Mouse (Mus musculus): ENCODE data around the gene Nabp1. TPM values are rescaled to one million over a fixed set of nuclear protein-coding genes. Genes with fewer than 3 reads are reported as not detected.

The Nabp1 gene
- polyA plus RNA-seq (2016; fragmentation: Nextera tagmentation; extraction: Ambion mirVana), result 6.5 and 7.7 TPM in 2 replicates

DNA sequence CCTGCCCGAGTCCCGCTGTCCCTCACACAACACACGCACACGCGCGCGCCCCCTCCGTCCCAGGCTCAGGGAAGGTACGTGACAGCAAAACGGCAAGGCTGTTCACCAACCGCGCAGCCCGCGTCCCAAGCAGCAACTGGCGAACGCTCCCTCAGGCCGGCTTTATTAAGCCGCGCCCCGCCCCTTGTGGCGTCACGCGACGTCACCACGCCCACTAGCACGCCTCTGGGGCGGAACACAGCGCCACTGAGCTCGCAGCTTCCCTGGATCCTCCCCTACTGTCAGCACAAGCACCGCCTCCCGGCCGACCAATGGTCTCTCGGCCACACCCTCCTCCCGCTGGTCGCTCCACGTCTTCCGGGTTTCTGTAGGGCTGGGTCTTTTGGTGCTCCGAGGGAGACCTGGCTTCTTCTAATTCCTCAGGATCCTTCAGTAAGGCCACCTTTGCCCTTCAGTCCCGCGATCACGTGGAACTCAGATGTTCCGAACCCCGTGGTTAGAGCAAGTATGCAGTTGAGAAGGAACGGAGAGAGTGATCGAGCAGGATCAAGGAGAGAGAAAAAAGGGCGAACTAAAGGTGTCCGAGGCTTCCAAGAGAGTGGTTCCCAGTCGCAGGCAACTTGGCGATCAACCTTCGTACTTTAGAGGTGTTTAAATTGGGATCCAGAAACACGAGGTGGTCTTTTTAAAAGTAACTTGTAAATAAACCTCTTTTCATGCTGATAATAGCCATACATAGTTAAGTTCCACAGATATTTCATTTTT is at the start of gene Nabp1:
Nabp1 (minus strand) TSS at position 164 of the 765 bp plus-strand sequence.
- Histone ChIP-seq H3K4me1 (peaks cover 6% of the 10 kb centered on the region), H3K27me3 (peaks cover 5% of the 10 kb centered on the region; the same call in 1 of the 2 replicates), H3K36me3 (replicated peaks) (no peaks in the 10 kb centered on the region), H3K9me3 (no peaks in the 10 kb centered on the region), H3K27ac (peak within 1 kb of the TSS; percentile 61), H3K4me3 (replicated peaks) (peak within 1 kb of the TSS; percentile 59), H3K9ac (peak within 1 kb of the TSS; percentile 70), H3K4me2 (peak within 1 kb of the TSS; percentile 97)
- peak; percentile 100 for ATAC-seq (ENCODE audit: low FRiP score)
- WGBS, result under 1% methylated on average over 51 of the region's 51 CpGs

DNA sequence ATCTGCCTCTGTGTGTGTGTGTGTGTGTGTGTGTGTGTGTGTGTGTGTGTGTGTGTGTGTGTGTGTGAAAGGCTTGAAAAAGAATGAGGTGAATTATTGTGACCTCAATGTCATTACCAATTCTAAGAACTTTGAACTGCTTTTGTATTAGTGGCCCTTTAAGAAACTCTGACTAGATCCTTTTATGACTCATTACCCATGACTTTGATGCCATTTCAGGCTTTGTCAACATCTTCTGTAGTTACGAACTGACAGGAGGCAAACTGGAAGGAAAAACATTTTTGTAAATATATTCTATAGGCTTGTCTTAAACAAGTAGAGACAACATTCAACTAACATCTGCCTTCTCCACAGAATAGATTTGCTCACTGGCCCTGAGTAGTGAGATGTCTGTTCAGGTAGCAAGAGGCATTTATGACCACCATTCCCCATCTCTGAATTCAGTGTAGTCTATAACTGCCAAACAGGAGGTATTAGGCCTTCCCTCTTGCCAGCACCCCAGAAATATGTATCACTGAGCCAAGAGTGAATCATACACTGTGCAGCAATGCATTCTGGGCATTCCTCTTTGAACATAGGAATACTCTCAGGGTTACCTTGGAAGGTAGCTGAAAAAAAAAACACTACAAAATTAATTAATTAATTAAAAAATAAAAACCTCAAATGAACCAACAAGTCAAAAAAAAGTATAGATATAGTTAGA is 47.5 kb upstream of the Nabp1 start:
- H3K27ac ChIP-seq, result no peak overlapping the region
- H3K4me1 ChIP-seq, result no peaks in the 10 kb centered on the region
- no peaks in the 10 kb centered on the region for H3K27me3 ChIP-seq
- ATAC-seq (ENCODE audit: low FRiP score), result no peak
- no peaks in the 10 kb centered on the region for H3K36me3 ChIP-seq (replicated peaks)
- H3K9me3 ChIP-seq, result no peaks in the 10 kb centered on the region
- H3K4me2 ChIP-seq, result no peak overlapping the region
- H3K9ac ChIP-seq, result no peak overlapping the region
- 74% methylated on average over 1 of the region's 1 CpGs for WGBS
- no peak overlapping the region for H3K4me3 ChIP-seq (replicated peaks)

DNA sequence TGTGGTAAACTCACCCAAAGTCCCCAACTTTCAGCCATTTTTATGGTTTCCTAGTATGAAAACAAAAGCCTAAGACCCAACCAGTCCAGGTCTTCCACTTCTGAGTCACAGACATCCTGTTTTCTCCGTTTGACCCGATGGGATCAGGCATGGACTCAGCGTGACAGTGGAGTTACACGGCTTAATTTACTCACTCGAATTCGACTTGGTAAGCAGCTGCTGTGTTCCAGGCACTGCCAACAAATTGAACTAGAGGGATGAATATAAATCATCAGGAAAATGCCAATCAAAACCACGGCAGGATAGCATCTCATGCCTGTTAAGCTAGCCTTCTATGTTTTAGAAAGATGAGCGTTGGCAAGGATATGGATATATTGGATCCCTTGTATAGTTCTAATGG is 43.4 kb upstream of the Nabp1 start:
- Histone ChIP-seq H3K4me1 (no peaks in the 10 kb centered on the region), H3K4me2 (no peak overlapping the region), H3K36me3 (replicated peaks) (no peaks in the 10 kb centered on the region), H3K27ac (no peak overlapping the region), H3K9ac (no peak overlapping the region), H3K4me3 (replicated peaks) (no peak overlapping the region), H3K9me3 (no peaks in the 10 kb centered on the region), H3K27me3 (no peaks in the 10 kb centered on the region)
- no peak for ATAC-seq (ENCODE audit: low FRiP score)
- 89% methylated on average over 8 of the region's 8 CpGs for WGBS

DNA sequence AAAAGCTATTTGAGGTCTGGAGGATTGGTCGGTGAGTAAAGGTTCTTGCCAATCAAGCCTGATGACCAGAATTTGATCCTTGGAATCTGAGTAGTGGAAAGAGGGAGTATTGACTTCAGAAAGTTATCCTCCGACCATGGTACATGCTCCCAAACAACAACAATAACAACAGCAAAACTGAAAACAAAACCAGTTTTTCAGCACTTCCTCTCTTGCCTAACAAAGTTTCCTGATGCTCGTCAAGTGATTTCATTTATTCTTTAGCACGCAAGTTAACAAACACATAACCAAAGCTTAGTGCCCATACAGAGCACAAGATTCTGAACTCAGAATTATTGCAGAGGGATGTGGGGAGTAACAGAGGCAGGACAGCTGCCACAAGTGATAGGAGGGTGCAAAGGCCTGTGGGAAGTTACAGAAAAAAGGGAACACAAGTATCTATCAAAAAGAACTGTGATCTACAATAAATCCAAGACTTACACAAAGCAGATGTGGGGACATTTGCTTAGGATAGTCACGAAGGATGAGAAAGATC is 42.1 kb upstream of the Nabp1 start:
- no peak overlapping the region for H3K4me3 ChIP-seq (replicated peaks)
- no peaks in the 10 kb centered on the region for H3K36me3 ChIP-seq (replicated peaks)
- no peak for ATAC-seq (ENCODE audit: low FRiP score)
- no peak overlapping the region for H3K9ac ChIP-seq
- no peak overlapping the region for H3K27ac ChIP-seq
- no peaks in the 10 kb centered on the region for H3K9me3 ChIP-seq
- 83% methylated on average over 5 of the region's 5 CpGs for whole genome bisulfite sequencing
- no peaks in the 10 kb centered on the region for H3K4me1 ChIP-seq
- H3K27me3 ChIP-seq, result no peaks in the 10 kb centered on the region
- H3K4me2 ChIP-seq, result no peak overlapping the region

DNA sequence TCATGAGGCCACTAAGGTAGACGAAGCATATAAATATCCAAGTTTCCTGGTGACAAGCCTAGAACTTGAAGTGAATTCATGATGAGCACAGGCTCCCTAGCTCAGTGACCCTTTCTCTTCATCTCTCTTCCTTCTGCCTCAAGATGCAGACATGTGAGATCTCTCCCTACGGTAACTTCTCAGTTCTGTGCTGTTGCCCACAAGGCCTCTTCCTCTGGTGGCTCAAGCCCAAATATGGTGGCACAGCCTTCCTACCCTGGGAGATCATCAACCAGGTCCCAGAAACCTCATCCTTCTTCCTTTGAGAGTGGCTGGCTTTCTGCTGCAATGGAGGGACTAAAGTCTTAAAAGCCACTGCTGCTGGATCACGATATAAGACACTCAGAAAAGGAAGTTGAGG is 40.9 kb upstream of the Nabp1 start:
- WGBS, result 90% methylated on average over 3 of the region's 3 CpGs
- Histone ChIP-seq H3K27ac (no peak overlapping the region), H3K4me2 (no peak overlapping the region), H3K4me1 (no peaks in the 10 kb centered on the region), H3K9ac (no peak overlapping the region), H3K36me3 (replicated peaks) (no peaks in the 10 kb centered on the region), H3K27me3 (no peaks in the 10 kb centered on the region), H3K9me3 (no peaks in the 10 kb centered on the region), H3K4me3 (replicated peaks) (no peak overlapping the region)
- ATAC-seq (ENCODE audit: low FRiP score), result no peak

GRCm38 (mm10) chr1:51515625-51516024 is 37.4 kb upstream of the Nabp1 start:
- no peaks in the 10 kb centered on the region for H3K27me3 ChIP-seq
- ATAC-seq (ENCODE audit: low FRiP score), result no peak
- WGBS, result 68% methylated on average over 2 of the region's 2 CpGs

DNA sequence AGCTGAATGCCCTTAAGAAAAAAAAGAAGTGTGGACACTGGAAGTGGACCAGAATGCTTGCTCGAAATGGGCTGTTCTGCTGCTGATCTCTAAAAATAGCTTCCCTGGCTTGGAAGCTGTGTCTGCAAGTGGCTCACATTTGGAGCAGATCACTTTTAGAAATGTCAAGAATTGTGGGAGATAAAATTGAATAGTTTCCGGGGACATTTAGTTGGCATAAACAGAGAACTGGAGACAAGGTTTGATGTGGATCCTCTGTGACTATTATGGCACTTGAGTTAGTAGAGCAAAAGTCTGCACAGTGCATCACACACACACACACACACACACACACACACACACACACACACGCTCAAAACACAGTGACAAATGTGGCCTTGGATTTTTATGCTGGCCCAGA is 36.8 kb upstream of the Nabp1 start:
- Histone ChIP-seq H3K9ac (no peak overlapping the region), H3K4me1 (no peaks in the 10 kb centered on the region), H3K36me3 (replicated peaks) (no peaks in the 10 kb centered on the region), H3K27me3 (no peaks in the 10 kb centered on the region), H3K4me3 (replicated peaks) (no peak overlapping the region), H3K4me2 (no peak overlapping the region), H3K27ac (no peak overlapping the region), H3K9me3 (no peaks in the 10 kb centered on the region)
- 85% methylated on average over 3 of the region's 3 CpGs for WGBS
- ATAC-seq (ENCODE audit: low FRiP score), result no peak

More at GRCm38 (mm10) chr1:51515625-51516024, 37.4 kb upstream of the Nabp1 start:
- Histone ChIP-seq H3K9me3 (no peaks in the 10 kb centered on the region), H3K4me2 (no peak overlapping the region), H3K9ac (no peak overlapping the region), H3K4me1 (no peaks in the 10 kb centered on the region), H3K36me3 (replicated peaks) (no peaks in the 10 kb centered on the region), H3K4me3 (replicated peaks) (no peak overlapping the region), H3K27ac (no peak overlapping the region)

GRCm38 (mm10) chr1:51514379-51514778 is 36.2 kb upstream of the Nabp1 start:
- Histone ChIP-seq H3K4me1 (peaks cover 2% of the 10 kb centered on the region; the same call in 1 of the 2 replicates), H3K4me3 (replicated peaks) (no peak overlapping the region), H3K9ac (no peak overlapping the region), H3K36me3 (replicated peaks) (no peaks in the 10 kb centered on the region), H3K4me2 (no peak overlapping the region), H3K27me3 (no peaks in the 10 kb centered on the region), H3K27ac (no peak overlapping the region), H3K9me3 (no peaks in the 10 kb centered on the region)
- WGBS, result 96% methylated on average over 2 of the region's 2 CpGs
- no peak for ATAC-seq (ENCODE audit: low FRiP score)

DNA sequence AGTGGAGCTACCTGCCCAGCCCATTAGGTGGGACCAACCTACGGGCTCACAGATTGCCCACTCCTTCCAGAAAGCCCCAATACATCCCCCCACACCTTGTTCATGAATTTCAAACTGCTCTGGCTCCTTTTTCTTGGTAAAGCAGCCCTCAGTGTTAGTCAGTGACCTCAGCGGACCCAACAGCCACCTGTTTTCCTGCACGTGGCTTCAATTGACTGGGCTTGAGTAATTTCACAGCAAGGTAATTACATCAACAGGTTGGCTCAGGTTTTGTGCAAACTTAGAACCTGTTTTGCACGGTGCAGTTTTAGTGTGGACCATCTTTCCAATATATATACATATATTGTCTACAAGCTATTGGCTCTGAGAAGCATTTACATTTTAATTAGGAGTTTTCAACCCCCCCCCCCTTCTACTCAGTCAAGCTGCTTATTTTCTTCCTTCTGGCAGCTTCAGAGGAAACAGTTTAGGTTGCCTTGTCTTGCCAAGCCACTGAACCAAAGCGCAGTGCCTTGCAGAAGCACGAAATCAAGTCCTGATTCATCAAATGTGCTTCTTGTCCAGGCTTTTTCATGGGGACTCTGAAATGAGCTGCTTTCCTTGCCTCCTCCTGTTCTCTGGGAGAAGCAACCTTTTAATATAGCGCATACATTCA is 35.0 kb upstream of the Nabp1 start:
- no peaks in the 10 kb centered on the region for H3K9me3 ChIP-seq
- H3K36me3 ChIP-seq (replicated peaks), result no peaks in the 10 kb centered on the region
- WGBS, result 79% methylated on average over 7 of the region's 7 CpGs
- peaks cover 5% of the 10 kb centered on the region; the same call in 1 of the 2 replicates for H3K4me1 ChIP-seq
- ATAC-seq (ENCODE audit: low FRiP score), result no peak
- H3K4me2 ChIP-seq, result no peak overlapping the region
- no peak overlapping the region for H3K4me3 ChIP-seq (replicated peaks)
- no peaks in the 10 kb centered on the region for H3K27me3 ChIP-seq
- H3K9ac ChIP-seq, result no peak overlapping the region
- no peak overlapping the region for H3K27ac ChIP-seq

DNA sequence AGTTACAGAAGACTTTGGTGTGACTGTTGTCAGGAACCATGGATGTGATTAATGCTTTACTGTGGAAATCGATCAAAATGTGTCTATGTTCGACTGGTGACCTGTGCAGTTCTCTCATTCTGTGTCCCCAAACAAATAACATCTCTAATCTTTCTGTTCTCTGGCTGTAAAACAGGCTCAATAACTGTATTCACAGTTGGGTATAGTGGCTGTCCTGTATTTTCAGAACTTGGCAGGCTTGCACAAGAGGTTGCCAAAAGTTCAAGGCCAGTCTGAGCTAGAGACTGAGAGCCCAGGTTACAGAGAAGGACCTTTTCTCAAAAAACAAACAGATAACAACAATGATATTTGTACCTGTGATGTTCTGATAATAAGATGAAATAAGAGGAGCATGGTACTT is 34.1 kb upstream of the Nabp1 start:
- no peak overlapping the region for H3K9ac ChIP-seq
- no peak for ATAC-seq (ENCODE audit: low FRiP score)
- 91% methylated on average over 2 of the region's 2 CpGs for WGBS

GRCm38 (mm10) chr1:51509776-51510175 is 31.6 kb upstream of the Nabp1 start:
- Histone ChIP-seq H3K36me3 (replicated peaks) (no peaks in the 10 kb centered on the region), H3K9ac (no peak overlapping the region), H3K27ac (no peak overlapping the region), H3K9me3 (no peaks in the 10 kb centered on the region), H3K4me1 (peaks cover 5% of the 10 kb centered on the region; the same call in 1 of the 2 replicates), H3K4me3 (replicated peaks) (no peak overlapping the region), H3K4me2 (no peak overlapping the region), H3K27me3 (no peaks in the 10 kb centered on the region)
- 73% methylated on average over 8 of the region's 8 CpGs for WGBS
- no peak for ATAC-seq (ENCODE audit: low FRiP score)

More for the DNA sequence above, 34.1 kb upstream of the Nabp1 start:
- Histone ChIP-seq H3K27ac (no peak overlapping the region), H3K4me1 (peaks cover 5% of the 10 kb centered on the region; the same call in 1 of the 2 replicates), H3K4me3 (replicated peaks) (no peak overlapping the region), H3K4me2 (no peak overlapping the region), H3K36me3 (replicated peaks) (no peaks in the 10 kb centered on the region), H3K9me3 (no peaks in the 10 kb centered on the region), H3K27me3 (no peaks in the 10 kb centered on the region)

- no peak for ATAC-seq (ENCODE audit: low FRiP score)
- H3K4me3 ChIP-seq (replicated peaks), result no peak overlapping the region
- peaks cover 5% of the 10 kb centered on the region; the same call in 1 of the 2 replicates for H3K4me1 ChIP-seq
- no peaks in the 10 kb centered on the region for H3K27me3 ChIP-seq
- no peaks in the 10 kb centered on the region for H3K9me3 ChIP-seq
- 6% methylated on average over 7 of the region's 7 CpGs for WGBS
- no peaks in the 10 kb centered on the region for H3K36me3 ChIP-seq (replicated peaks)
- no peak overlapping the region for H3K9ac ChIP-seq
- H3K27ac ChIP-seq, result no peak overlapping the region
- no peak overlapping the region for H3K4me2 ChIP-seq
Observed at GRCm38 (mm10) chr1:51509083-51509482, 30.9 kb upstream of the Nabp1 start.
